Mouse (Mus musculus): ENCODE results near the gene Smim4.

Smim4 gene

GRCm38 (mm10) chr14:31128826-31129219 lies at the start of gene Smim4:
Smim4 (minus strand) TSS chr14:31128956.
- DNase-seq: peak; percentile 95 to 96

GRCm38 (mm10) chr14:31177715-31178114 lies 49.0 kb upstream of the Smim4 start:
- DNase-seq: no peak

DNA sequence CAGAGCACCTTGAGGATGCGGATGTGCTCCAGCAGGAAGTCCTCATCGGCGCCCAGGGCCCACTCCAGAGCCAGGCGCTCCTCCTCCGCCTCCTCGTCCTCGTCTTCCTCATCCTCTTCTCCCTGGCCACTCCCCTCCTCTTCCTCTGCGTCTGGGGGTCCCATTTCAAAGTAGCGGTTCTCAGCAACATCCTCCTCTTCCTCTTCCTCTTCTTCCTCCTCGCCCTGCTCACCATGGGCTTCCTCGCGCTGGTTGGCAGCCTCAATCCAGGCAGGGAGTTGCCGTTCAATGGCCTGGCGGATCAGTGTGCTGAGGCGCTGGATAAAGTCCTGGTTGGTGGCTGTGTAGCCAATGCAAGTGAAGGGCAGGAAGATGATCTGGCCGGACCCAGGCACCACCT lies 48.5 kb upstream of the Smim4 start:
- DNase-seq: no peak

DNA sequence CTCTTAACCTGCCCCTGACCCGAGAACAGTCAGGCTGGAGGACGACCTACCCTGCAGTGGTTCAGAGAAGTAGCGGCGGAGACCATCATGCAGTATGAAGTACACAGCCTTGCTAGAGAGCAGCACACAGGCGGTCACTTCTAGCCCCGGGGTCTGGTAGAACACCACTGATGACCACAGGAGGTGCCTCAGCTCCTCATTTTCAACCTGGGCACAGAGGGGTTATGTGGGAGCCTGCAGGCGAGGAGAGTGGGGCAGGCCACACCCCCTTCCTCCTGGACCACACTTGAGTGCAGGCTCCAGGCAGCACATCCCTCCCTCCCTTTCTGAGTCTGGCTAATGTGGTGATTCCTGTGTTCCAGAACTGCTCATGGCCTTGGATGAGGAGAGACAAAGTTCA lies 44.8 kb upstream of the Smim4 start:
- no peak for DNase-seq

- DNase-seq: no peak
These were observed 44.2 kb upstream of the Smim4 start for GRCm38 (mm10) chr14:31172781-31173455.

- DNase-seq: no peak
These were observed 43.1 kb upstream of the Smim4 start for GRCm38 (mm10) chr14:31171821-31172220.

GRCm38 (mm10) chr14:31171386-31171785 lies 42.6 kb upstream of the Smim4 start:
- no peak for DNase-seq

DNA sequence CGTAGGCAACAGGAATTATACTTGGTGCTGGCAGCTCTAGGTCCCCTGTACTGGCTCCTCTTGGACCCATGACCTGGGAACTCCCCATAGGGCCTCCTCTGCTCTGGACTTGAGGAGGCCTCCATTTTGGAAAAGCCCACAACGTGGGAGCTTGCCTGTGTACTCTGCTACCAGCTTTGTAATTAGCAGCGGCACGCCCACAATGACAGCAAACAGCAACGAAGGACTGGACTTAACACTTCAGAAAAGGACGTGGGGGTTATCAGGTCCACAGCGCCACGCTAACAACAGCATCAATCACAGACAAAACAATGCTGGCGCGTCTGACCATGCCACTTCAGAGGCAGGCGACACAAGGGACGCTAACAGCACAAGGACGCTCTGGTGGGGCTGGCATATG lies 42.2 kb upstream of the Smim4 start:
- DNase-seq: no peak

- no peak for DNase-seq
These were observed 40.8 kb upstream of the Smim4 start for GRCm38 (mm10) chr14:31169508-31169907.

DNA sequence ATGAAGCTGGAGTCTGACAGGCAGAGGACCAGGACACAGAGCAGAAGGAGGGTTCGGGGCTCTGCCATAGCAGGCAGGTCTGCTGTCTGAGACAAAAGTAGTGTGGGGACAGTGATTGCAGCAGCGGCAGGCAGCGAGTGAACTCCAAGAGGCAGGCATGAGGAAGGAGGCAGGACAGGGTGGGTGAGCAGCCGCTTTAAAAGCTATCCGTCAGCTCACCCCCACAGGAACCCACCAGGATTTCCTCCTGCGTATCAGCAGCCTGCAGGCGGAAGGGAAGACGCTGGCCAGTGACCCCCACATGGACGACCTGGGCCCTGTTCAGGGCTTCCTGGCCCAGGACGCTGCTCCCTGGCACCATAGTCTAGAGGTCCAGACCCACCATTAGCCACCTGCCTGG lies 39.7 kb upstream of the Smim4 start, which contains the start of gene Stab1:
Stab1 (minus strand) TSS at position 217 of the 400 bp plus-strand sequence.
- no peak for DNase-seq

DNA sequence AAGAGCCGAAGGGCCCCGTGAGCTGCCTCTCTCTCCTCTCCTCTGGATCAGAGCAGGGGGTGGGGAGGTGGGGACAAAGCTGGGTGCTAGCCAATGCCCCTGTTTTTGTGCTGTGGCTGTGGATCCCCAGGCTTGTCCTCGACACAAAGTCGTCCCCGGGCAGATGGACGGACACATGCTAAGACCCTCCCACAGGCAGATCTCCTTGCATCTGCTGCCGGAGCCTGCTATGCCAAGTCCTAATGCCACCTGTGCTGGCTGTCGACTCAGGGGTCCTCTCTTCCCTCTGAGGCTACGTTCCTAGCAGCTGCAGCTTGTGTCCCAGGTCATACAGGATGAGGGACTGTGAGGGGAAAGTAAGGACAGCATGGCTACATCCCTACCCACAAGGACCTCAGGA lies 38.1 kb upstream of the Smim4 start:
- no peak for DNase-seq

GRCm38 (mm10) chr14:31165991-31166630 lies 37.4 kb upstream of the Smim4 start:
- DNase-seq: no peak

GRCm38 (mm10) chr14:31165458-31165857 lies 36.7 kb upstream of the Smim4 start:
- DNase-seq: no peak

- DNase-seq: no peak
These were observed 36.3 kb upstream of the Smim4 start for GRCm38 (mm10) chr14:31165010-31165409.

- DNase-seq: no peak
These were observed 35.3 kb upstream of the Smim4 start for GRCm38 (mm10) chr14:31164067-31164466.

- DNase-seq: no peak
These were observed 32.9 kb upstream of the Smim4 start for GRCm38 (mm10) chr14:31161638-31162037.

DNA sequence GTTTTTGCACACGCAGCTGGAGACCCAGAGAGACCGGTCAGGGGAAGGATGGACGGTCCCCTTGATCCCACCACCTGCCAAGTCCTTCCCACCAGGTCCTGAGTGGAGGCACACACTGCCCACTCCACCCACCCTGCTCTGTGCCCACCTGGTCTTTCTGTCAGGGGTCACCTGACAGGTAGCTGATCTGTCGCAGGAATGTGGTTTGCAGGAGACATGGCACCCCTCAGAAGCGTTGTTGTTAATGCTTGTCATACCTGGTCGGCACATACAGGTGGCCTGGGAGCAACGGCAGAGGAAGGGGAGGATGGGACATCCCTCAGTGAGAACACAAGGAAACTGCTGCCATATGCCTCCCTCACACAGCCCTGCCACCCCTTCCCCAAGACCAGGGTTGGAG lies 32.4 kb upstream of the Smim4 start:
- DNase-seq: no peak

- no peak for DNase-seq
These were observed 31.7 kb upstream of the Smim4 start for GRCm38 (mm10) chr14:31160196-31161150.

DNA sequence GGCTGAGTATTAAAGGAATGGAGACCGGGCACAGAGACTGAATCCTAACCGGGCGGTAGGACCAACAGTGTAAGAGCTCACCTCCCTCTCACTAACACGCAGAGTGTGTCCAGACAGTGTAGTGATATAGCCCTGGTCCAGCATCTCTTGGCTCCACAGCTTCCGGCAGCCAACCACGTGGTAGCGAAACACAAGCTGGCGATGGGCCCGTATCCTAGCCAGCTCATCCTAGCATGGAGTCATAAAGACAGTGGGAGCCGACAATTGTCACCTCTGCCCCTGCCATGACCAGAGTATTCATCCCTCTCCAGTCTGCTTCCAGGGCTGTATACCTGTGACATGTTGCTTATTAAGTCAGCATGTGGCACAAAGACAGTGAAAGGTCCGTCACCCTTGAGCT lies 16.9 kb upstream of the Smim4 start:
- DNase-seq: no peak

DNA sequence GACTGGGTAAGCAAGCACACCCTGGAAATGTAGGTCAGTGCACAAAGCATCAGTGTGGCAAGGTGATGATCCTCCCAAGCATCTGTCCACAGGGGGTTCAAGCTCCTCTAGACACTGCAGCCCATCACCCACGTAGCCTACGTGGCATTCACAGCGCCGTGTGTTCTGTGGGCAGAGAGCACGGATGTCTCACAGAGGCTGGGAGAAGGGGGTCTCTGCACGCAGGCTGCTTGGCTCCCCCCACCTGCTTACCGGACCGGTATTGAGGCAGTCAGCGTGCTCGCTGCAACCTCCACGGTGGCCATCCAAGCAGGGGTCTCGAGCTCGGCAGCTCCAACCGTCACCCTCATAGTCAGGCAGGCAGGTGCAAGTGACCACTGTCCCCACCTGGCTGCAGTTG lies 12.3 kb upstream of the Smim4 start:
- DNase-seq: no peak

- no peak for DNase-seq
These were observed 11.4 kb upstream of the Smim4 start for GRCm38 (mm10) chr14:31140141-31140540.

DNA sequence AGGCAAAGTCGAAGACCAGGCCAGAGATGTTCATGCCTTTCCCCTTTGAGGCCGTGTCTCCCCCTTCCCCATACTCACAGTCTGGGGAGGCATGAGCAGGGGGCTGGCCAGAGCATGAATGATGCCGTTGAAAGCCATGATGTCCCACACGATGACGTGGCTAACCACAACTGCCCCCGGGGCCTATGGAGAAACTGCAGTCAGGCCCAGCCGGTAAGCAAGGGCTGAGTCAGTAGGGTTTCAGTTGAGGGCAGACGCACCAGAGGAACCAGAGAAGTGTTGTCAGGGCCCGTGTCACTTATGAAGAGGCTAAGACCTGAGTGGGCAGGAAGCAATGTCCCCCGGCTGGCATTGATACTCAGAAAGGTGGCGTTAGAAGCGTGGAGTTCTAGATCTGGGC lies 10.9 kb upstream of the Smim4 start:
- no peak for DNase-seq

- no peak for DNase-seq
These were observed 10.2 kb upstream of the Smim4 start for GRCm38 (mm10) chr14:31138897-31139429.
